Mouse (Mus musculus): ENCODE results near the gene Endou.

The Endou gene

DNA sequence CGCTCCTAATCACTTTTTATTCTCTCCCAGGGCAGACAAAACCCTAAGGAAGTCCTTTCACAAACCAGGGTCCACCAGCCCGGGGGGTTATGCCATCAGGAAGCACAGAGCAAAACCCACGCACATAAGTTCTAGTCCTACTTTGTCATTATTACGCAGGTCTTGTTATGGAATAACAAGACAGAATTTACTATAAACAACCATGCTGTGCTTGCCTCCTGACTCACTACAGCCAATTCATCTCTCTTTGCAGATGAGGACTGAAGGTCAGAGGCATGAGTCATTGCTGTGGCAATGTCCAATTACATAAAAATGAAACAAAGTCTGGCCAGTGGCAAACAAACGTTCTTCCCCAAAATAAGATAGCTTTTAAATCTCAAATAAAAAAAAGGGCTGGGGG is 37.7 kb downstream of the Endou start:
- DNase-seq (ENCODE audit: low read depth, low spot score): no peak

DNA sequence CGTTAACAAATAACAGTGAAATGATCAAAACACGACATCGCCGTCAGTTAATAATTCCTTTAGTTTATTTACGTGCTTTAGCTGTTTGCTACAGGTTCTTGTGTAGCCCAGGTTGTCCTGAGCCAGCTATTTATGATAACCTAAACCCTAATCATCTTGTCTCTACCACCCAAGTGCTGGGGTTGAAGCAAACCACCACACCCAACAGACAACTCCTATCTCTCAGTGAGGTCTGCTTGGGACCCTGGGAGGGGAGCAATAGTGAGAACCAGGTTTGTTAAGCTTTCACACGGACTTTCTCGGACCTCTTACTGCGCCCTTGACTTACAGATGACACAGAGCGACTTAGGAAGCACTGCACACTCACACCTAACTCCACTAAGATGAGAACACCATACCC is 47.0 kb downstream of the Endou start:
- DNase-seq (ENCODE audit: low read depth, low spot score): no peak

- no peak for DNase-seq (ENCODE audit: low read depth, low spot score)
These were observed 49.1 kb downstream of the Endou start for GRCm38 (mm10) chr15:97682053-97682452.

GRCm38 (mm10) chr15:97679991-97680681 is 51.0 kb downstream of the Endou start:
- DNase-seq (ENCODE audit: low read depth, low spot score): peak; percentile 38

GRCm38 (mm10) chr15:97677341-97677740 is 53.8 kb downstream of the Endou start:
- DNase-seq (ENCODE audit: low read depth, low spot score): no peak

DNA sequence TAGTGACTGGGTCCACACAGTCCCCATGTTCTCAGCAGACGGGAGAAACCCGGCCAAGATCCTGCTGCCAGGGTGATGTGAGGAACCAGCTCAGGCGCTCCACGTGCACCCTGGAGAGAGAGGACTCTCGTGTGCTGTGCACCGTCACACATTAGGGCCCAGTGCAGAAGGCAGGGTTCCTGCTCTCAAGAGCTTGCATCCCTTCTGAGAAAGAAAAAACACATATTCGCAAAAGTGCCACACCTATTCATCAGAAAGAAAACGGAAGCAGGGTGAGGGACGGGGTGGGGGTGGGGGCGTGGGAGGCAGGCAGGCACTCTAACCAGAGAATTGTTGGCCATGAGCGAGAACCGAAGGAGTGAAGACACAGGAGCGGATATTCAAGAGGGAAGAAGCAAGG is 55.2 kb downstream of the Endou start:
- no peak for DNase-seq (ENCODE audit: low read depth, low spot score)

DNA sequence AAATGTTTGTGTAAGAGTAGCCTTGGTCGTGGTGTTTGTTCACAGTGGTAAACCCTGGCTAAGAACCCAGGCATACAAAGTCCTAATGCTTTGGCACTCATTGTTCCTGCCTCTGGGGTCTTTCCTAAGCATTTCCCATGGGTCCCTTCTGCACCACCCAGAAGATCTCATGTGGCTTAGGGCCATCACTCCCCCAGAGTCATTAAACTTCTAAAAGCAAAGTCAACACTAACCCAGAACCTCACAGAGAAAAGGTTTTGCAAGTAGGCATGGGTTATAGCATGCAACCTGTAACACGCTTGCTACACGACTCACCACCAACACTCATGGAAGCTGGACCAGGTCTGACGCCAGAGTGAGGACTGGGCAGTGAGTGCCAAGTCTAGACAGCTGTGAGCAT is 56.7 kb downstream of the Endou start:
- DNase-seq (ENCODE audit: low read depth, low spot score): no peak

- DNase-seq (ENCODE audit: low read depth, low spot score): no peak
These were observed 57.7 kb downstream of the Endou start for GRCm38 (mm10) chr15:97673256-97674000.

- DNase-seq (ENCODE audit: low read depth, low spot score): no peak
These were observed 58.9 kb downstream of the Endou start for GRCm38 (mm10) chr15:97672211-97672765.

GRCm38 (mm10) chr15:97670554-97670953 is 60.6 kb downstream of the Endou start:
- DNase-seq (ENCODE audit: low read depth, low spot score): no peak

GRCm38 (mm10) chr15:97668158-97668877 is 62.8 kb downstream of the Endou start:
- peak; percentile 37 for DNase-seq (ENCODE audit: low read depth, low spot score)

GRCm38 (mm10) chr15:97667437-97667836 is 63.7 kb downstream of the Endou start:
- peak; percentile 91 for DNase-seq (ENCODE audit: low read depth, low spot score)

- DNase-seq (ENCODE audit: low read depth, low spot score): no peak
These were observed 64.7 kb downstream of the Endou start for GRCm38 (mm10) chr15:97666457-97666770.

DNA sequence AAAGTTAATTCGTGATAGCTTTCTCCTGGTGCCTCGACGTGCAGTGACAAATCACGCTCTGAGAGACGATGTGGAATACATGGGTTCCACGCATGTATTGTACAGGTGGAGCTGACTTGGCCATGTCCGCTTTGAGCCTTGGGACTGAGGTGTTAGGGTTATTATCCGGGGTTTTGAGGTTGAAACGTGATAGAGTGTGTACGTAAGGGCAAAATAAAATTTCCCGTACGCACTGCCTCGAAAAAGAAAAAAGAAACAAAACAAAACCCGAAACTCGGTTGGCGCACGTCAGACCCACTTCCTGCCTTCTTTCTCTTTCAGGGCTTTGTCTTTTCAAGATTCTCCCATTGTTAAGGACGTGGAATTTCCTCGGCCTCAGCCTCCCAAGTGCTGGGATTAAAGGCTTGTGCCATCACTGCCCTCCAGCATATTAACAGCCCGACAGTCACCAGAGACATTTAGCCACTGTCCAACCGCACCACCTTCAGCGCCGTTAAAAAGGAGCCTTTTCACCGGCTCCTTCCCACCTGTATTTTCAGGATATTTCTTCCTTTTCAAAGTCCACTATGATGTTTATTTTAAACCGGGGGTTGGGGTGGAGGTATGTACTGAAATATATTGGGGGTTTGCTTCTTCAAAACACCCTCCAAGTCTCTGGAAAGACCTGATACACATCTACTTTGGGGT is 65.2 kb downstream of the Endou start:
- DNase-seq (ENCODE audit: low read depth, low spot score): no peak

DNA sequence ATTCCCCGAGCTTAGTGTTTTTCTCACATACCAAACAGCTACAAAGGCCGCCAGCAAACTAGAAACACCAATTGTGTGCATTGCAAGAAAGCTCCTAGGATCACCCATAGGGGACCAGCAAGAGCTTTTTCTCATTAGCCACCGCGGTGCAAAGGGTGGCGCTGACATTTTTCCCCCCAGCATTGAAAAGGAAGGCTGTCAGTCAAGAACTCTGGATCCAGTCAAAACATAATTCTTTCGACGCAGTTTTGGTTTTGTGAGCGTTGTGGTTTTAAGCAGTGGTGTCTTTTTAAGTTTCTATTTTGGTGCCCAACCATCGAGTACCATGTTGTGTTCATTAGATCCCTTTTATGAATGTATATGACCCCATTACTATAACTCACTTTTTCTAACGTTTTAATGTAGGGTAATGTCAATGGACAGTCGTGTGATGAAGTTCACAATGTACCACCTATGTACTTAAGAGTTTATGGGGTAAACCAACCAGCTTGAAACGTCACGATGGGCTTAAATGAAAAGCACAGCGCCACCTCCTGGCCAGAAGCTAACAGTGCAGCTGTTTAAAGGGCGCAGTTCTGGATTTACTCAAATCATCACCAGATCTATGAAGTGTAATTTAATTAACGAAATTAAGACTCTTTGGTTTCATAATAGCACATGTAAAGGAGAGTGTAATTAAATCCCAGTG is 66.0 kb downstream of the Endou start:
- DNase-seq (ENCODE audit: low read depth, low spot score): peak; percentile 68

DNA sequence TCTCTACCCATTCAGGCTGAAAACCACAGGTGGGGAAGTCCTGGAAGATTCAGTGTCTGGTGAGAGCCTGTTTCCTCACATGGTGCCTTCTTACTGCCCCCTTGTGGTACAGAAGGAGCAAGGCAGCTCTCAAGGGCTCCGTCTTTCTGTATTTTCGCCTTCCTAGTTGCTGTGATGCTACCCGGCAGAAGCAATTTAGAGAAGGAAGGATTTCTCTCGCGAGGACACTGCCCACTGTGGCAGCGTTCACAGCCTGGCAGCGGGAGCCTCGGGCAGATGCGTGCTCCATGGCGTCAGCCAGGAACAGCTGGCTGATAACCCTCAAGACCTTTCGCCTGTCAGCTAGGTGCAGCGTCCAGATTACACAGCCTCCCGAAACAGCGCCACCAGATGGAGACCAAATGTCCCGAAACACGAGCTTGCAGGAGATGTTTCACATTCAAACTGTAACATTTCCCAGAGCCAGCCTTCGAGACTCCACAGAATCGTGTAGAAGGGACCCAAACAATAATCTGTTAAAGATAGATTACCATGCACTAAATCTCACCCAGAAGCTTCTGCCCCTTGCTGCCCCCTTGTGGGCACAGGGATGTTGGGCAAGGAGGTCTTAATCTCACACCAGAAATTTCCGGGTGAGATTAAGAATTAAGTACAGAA is 67.3 kb downstream of the Endou start:
- DNase-seq (ENCODE audit: low read depth, low spot score): peak; percentile 91

All from ES-CJ7 (cell line).